Mouse (Mus musculus): ENCODE results near the gene Jarid2. TPM values are rescaled to one million over a fixed set of nuclear protein-coding genes. Genes with fewer than 3 reads are reported as not detected.

Gene Jarid2
- polyA plus RNA-seq, 1 experiment from 2014 or later = 8.0 TPM

DNA sequence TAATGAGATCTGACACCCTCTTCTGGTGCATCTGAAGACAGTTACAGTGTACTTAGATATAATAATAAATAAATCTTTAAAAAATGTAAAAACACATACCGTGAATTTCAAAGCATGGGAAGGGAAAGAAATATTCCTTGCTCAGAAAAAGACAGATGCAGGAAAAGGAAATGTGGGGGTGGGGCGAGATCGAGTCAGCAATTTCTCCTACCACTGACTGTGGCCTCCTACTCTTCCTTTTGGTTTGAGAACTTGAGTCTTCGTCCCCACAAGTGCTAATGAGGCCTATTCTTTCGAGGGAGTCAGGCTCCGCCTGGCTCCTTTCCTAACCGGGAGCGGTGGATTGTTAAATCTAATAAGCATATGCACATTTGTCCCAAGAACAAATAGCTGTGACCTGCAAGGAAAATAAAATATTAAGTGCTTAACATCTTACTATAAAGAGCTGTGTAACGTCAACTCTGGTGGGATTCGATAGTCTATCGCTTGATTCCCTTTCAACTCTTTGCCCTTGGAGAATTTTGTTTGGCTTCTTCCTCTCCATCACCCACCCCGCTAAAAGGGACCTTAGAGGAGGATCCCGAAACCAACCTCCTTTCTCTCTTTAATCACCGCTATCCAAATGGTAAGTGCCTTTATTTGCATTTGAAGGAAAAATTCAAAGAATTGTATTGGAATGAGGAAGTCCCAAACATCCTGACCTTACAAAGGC, 24.1 kb upstream of the Jarid2 start:
- WGBS = 67% methylated on average over 14 of the region's 14 CpGs
- ATAC-seq (ENCODE audit: low FRiP score, low TSS enrichment) (no peak), DNase-seq (ENCODE audit: low spot score) (no peak)
- no peak overlapping the region for H3K9ac ChIP-seq (ENCODE audit: low read length)
- TF ChIP-seq EP300 (optimal IDR thresholded peaks at IDR 0.05) (no peak), CTCF (IDR thresholded peaks at IDR 0.05; ENCODE audit: low read depth) (no peak)
- H3K4me2 ChIP-seq (replicated peaks; ENCODE audit: low read depth) = no peak overlapping the region
- H3K9me3 ChIP-seq (ENCODE audit: control insufficient read depth, low read length) = no peaks in the 10 kb centered on the region
- H3K36me3 ChIP-seq (ENCODE audit: control insufficient read depth, insufficient read depth, low read length) = no peaks in the 10 kb centered on the region
- no peak overlapping the region for H3K27ac ChIP-seq (replicated peaks)
- H3K4me3 ChIP-seq (ENCODE audit: low read depth, low read length) = no peak overlapping the region
- no peaks in the 10 kb centered on the region for H3K4me1 ChIP-seq (replicated peaks; ENCODE audit: control insufficient read depth, insufficient read depth)
- H3K27me3 ChIP-seq (ENCODE audit: control insufficient read depth, insufficient read depth, low read length) = no peaks in the 10 kb centered on the region

DNA sequence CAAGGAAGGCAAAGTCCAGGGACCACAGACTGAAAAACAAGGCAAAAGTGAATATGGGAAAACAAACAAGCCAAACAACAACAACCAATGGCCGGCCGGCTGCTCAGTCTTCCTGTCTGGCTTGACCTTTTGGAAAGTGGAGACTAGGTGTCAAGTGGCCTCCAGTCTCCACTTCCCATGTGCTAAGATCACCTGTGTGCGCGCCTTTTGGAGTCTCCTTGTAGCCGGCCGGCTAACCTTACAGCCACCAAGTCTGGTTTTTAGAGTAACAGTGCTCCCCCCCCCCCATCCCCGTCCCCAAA, 23.6 kb upstream of the Jarid2 start:
- TF ChIP-seq EP300 (optimal IDR thresholded peaks at IDR 0.05) (no peak), CTCF (IDR thresholded peaks at IDR 0.05; ENCODE audit: low read depth) (no peak)
- DNase-seq (ENCODE audit: low spot score) (no peak), ATAC-seq (ENCODE audit: low FRiP score, low TSS enrichment) (no peak)
- Histone ChIP-seq H3K27me3 (ENCODE audit: control insufficient read depth, insufficient read depth, low read length) (no peaks in the 10 kb centered on the region), H3K9me3 (ENCODE audit: control insufficient read depth, low read length) (no peaks in the 10 kb centered on the region), H3K4me2 (replicated peaks; ENCODE audit: low read depth) (no peak overlapping the region), H3K4me3 (ENCODE audit: low read depth, low read length) (no peak overlapping the region), H3K27ac (replicated peaks) (no peak overlapping the region), H3K9ac (ENCODE audit: low read length) (no peak overlapping the region), H3K4me1 (replicated peaks; ENCODE audit: control insufficient read depth, insufficient read depth) (no peaks in the 10 kb centered on the region), H3K36me3 (ENCODE audit: control insufficient read depth, insufficient read depth, low read length) (no peaks in the 10 kb centered on the region)
- WGBS = 87% methylated on average over 7 of the region's 7 CpGs

DNA sequence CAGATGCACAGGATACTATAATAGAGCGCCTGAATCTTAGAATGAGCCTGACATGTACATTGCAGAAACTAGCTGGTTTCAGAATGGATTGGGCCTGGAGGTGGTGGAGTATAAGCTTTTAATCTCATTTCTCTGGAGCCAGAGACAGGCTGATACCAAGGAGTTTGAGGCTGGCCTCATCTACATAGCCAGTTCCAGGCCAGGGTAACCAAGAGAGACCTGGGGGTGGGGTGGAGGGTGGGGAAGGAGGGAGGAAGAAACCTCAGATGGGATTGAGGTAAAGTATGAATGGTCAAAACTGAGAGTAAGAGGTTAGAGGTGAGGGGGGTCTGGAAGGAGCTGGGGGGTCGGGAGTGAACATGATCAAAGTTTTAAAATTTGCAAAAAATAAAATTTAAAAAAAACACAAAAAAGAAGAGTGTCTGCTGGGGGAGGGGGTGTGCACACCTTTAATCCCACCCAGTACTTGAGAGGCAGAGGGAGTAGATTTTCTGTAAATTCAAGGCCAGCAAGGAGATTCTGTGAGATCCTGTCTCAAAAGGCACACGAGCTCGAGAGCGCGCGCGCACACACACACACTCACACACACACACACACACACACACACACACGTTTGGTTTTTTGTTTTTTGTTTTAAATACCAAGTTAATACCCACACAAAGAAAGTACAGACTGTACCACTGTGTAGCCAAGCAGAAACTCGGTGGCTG, 22.9 kb upstream of the Jarid2 start:
- WGBS = 85% methylated on average over 10 of the region's 10 CpGs
- TF ChIP-seq EP300 (optimal IDR thresholded peaks at IDR 0.05) (no peak), CTCF (IDR thresholded peaks at IDR 0.05; ENCODE audit: low read depth) (no peak)
- H3K4me3 ChIP-seq (ENCODE audit: low read depth, low read length) = no peak overlapping the region
- no peaks in the 10 kb centered on the region for H3K27me3 ChIP-seq (ENCODE audit: control insufficient read depth, insufficient read depth, low read length)
- ATAC-seq (ENCODE audit: low FRiP score, low TSS enrichment) = no peak
- H3K4me1 ChIP-seq (replicated peaks; ENCODE audit: control insufficient read depth, insufficient read depth) = no peaks in the 10 kb centered on the region
- no peak overlapping the region for H3K9ac ChIP-seq (ENCODE audit: low read length)
- H3K4me2 ChIP-seq (replicated peaks; ENCODE audit: low read depth) = no peak overlapping the region
- H3K36me3 ChIP-seq (ENCODE audit: control insufficient read depth, insufficient read depth, low read length) = no peaks in the 10 kb centered on the region
- H3K27ac ChIP-seq (replicated peaks) = no peak overlapping the region
- H3K9me3 ChIP-seq (ENCODE audit: control insufficient read depth, low read length) = no peaks in the 10 kb centered on the region
- no peak for DNase-seq (ENCODE audit: low spot score)

DNA sequence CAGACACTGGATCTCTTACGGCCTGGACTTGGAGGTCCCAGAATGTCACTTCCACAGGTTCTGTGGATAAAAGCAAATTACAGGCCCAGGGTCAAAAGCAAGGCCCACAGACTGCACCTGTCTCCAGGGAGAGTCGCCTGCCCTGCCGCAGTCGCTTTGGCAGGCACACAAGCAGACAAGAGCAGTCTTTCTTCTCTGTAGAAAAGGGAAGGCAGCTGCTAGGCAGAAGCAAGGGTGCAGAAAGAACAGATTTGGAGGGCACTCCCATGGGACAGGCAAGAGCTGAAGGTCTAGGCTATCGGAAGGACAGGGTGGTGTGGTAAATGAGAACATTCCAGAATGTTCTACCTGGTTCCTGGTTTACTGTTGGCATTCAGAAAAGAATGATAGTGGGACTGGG, 22.1 kb upstream of the Jarid2 start:
- DNase-seq (ENCODE audit: low spot score) (no peak), ATAC-seq (ENCODE audit: low FRiP score, low TSS enrichment) (no peak)
- Histone ChIP-seq H3K4me2 (replicated peaks; ENCODE audit: low read depth) (no peak overlapping the region), H3K9ac (ENCODE audit: low read length) (no peak overlapping the region), H3K4me3 (ENCODE audit: low read depth, low read length) (no peak overlapping the region), H3K9me3 (ENCODE audit: control insufficient read depth, low read length) (no peaks in the 10 kb centered on the region), H3K27ac (replicated peaks) (no peak overlapping the region), H3K4me1 (replicated peaks; ENCODE audit: control insufficient read depth, insufficient read depth) (no peaks in the 10 kb centered on the region), H3K36me3 (ENCODE audit: control insufficient read depth, insufficient read depth, low read length) (no peaks in the 10 kb centered on the region), H3K27me3 (ENCODE audit: control insufficient read depth, insufficient read depth, low read length) (no peaks in the 10 kb centered on the region)
- 83% methylated on average over 5 of the region's 5 CpGs for WGBS
- TF ChIP-seq CTCF (IDR thresholded peaks at IDR 0.05; ENCODE audit: low read depth) (no peak), EP300 (optimal IDR thresholded peaks at IDR 0.05) (no peak)

DNA sequence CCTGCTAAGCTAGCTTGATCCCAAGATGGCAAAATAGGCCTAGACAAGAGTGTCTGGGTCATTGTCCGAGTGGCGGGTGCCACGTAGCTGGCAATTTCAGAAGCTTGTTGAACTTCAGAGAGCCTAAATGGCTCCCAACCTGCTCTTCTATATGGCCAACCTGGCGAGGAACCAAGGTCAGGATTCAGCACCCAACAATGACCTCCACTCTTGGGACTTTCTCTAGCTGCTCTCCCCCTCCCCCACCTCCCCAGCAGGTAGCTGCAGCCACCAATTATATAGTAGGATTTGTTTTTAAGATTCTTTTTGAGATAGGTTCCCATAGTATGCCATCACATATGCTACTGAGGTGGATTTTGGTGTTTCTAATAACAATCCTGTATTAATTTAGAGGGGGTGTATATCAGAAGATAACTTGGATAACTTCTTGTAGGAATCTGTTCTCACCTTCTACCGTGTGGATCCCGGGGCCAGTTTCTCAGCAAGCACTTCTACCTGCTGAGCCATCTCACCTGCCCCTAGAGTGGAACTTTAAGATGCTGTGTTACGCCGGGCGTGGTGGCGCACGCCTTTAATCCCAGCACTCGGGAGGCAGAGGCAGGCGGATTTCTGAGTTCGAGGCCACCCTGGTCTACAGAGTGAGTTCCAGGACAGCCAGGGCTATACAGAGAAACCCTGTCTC, 20.8 kb upstream of the Jarid2 start:
- no peak for TF ChIP-seq EP300 (optimal IDR thresholded peaks at IDR 0.05)
- no peak for TF ChIP-seq CTCF (IDR thresholded peaks at IDR 0.05; ENCODE audit: low read depth)
- H3K4me3 ChIP-seq (ENCODE audit: low read depth, low read length) = no peak overlapping the region
- no peak overlapping the region for H3K4me2 ChIP-seq (replicated peaks; ENCODE audit: low read depth)
- H3K27ac ChIP-seq (replicated peaks) = no peak overlapping the region
- no peak for DNase-seq (ENCODE audit: low spot score)
- no peaks in the 10 kb centered on the region for H3K4me1 ChIP-seq (replicated peaks; ENCODE audit: control insufficient read depth, insufficient read depth)
- no peaks in the 10 kb centered on the region for H3K27me3 ChIP-seq (ENCODE audit: control insufficient read depth, insufficient read depth, low read length)
- no peaks in the 10 kb centered on the region for H3K9me3 ChIP-seq (ENCODE audit: control insufficient read depth, low read length)
- no peak for ATAC-seq (ENCODE audit: low FRiP score, low TSS enrichment)
- H3K36me3 ChIP-seq (ENCODE audit: control insufficient read depth, insufficient read depth, low read length) = no peaks in the 10 kb centered on the region
- H3K9ac ChIP-seq (ENCODE audit: low read length) = no peak overlapping the region
- WGBS = 94% methylated on average over 13 of the region's 14 CpGs

Data from stomach, postnatal 0 days (tissue).